Mouse (Mus musculus) CD4-positive, CD25-positive, alpha-beta regulatory T cell, adult 2 months (primary cell): Measurements from ENCODE around the gene Cry1.

ENCODE experiments used
- DNase-seq: peaks from one replicate; pipeline ENCODE4 v3.0.0-alpha.2; 2012; ENCODE audit warnings: low read depth, low spot score

Gene Cry1

DNA sequence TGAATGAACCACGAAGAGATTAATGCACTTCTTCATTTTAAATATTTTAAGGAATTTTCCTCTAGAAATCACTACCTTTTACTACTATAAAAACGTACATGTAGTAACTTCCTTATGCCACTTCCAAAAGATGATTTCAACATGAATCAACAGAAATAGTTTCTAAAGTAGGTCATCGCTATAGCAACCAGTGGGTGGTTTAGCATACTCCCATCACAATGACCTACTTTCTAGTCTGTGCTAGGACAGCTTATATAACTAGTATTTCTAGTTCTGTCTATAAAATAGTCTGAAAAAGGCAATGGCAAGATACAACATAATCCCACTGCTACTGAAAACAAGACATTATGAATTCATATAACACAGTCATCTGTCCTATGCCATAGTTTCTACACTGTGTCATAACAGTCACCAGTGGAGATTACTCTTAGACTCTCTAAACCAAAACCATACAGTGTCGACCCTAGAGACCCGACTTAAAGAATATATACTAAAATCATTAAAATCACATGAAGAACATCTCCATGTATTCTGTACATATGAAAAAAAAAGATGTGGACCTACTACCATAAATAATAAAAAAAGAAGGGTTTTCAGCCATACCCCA, 23.0 kb downstream of the Cry1 start:
- peak; percentile 70 for DNase-seq

DNA sequence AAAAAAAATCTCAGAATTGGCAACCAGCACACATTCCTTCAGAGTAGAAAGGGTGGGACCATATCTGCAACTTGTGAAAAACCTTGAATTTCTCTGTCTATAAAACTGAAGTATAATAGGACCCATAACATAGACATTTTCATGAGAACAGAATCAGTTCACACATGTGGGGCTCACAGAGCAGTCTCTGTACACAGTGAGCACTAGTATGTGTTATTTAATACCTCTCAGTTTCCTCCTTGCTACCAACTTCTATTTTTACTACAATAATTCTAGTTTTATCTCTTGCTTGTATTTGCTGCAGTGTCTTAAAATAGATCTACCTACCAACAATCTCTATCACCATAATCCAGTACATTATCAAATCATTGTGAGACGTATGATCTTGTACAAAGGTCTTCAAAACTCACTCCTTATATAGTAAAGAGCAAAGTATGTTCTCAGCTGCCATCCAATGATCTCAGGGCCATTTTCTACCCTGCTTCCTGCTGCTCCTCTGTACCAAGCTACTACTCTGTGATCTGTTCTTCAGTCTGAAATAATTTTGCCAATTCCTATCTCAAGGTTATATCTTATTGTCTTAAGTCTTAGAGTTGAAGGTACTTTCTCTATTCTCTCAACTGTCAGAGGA, 24.8 kb downstream of the Cry1 start:
- DNase-seq: peak; percentile 22

DNA sequence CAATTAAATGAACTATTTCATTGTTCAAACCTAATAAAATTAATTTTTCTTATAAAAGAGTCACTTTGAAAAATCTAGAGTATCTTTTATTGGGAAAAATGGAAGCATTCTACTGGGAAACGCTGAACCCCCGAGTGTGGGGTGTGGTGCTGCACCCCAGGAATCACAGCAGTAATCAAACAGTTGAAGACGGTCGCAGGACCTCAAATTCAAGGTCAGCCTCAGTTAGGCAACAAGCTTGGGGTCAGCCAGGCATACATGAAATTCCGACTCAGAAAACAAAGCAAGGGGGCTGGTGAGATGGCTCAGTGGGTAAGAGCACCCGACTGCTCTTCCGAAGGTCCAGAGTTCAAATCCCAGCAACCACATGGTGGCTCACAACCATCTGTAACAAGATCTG, 27.4 kb downstream of the Cry1 start:
- DNase-seq: no peak

GRCm38 (mm10) chr10:85154195-85154594, 30.7 kb downstream of the Cry1 start:
- DNase-seq: peak; percentile 78

DNA sequence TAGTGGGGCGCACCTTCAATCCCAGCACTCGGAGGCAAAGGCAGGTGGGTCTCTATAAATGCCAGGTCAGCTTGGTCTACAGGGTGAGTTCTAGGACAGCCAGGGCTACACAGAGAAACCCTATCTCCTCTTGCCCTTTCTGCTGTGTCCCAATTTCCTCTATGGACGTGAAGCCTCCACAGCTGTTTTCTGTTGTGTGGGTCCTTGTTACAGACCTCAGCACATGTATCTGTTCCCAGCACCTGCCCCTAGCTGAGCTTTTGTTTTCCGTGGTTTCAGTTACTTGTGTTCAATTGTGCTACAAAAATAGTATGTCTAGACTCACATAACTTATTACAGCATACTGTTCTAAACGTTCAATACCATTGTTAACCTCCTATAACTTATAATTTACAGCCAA, 35.6 kb downstream of the Cry1 start:
- no peak for DNase-seq

GRCm38 (mm10) chr10:85146282-85146681, 38.6 kb downstream of the Cry1 start:
- DNase-seq: no peak

DNA sequence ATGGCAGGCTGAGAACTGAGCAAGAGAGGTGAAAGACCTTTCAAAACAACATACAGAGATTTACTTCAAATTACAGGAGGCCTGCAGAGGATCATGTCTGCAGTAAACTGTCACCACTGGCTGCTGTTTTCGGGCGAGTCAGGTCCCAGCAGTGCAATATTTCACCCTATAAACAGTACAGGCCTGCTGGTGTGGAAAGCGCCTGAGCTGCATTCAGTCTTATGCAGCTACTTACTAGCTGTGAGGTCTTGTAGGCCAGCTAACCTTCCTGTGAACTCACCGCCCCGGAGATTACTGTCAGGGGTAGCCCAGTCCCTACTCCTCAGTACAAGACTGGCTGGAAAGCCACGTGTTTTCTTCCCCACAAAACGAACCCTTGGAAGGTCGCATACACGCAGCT, 43.4 kb downstream of the Cry1 start:
- no peak for DNase-seq

GRCm38 (mm10) chr10:85136573-85136972, 48.3 kb downstream of the Cry1 start:
- DNase-seq: no peak

GRCm38 (mm10) chr10:85128453-85128852, 56.4 kb downstream of the Cry1 start:
- DNase-seq: peak; percentile 53

DNA sequence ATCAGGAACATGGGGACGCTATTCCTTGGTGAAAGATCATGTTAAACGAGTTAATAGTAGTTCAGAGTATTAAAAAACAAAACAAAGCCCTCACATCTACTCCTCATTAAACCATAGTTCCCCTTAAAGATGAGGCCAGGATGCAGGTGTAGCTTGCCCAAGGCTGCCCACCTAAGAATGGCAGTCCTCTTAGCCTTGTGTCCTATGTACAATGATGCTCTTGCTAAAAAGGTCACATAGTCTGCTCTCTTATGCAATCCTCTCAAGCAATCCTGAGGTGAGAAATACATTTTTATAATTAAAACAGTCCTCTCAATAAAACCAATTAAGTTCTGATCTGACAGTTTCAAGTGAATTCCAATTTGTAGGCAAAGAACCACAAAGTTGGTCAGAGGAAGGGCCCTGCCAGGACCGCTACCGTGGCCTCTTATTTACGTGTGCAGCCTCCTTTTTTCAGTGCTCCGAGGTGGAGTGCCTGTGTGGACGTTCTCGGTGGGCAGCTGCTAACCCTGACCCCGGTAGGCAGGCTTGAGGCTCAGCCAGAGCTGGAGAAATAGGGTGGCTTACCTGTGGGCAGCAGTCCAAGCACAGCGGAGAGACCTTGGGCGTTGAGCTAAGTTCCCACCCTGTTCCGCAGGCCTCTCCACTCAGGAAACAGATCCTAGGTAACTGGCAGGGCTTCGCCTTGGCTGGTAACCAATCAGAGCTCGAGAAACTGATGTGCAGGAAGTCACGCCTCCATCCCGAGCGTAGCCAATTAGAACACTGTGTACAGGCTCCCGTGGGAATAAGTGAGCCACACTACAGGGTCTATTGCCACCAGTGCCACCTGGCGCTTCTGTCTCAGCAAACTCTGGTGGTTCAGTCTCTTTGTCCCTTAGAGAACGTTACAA, 57.2 kb downstream of the Cry1 start, which contains the start of gene Mterf2:
Mterf2 (minus strand) TSS at position 633 of the 893 bp plus-strand sequence.
- peak; percentile 96 for DNase-seq

DNA sequence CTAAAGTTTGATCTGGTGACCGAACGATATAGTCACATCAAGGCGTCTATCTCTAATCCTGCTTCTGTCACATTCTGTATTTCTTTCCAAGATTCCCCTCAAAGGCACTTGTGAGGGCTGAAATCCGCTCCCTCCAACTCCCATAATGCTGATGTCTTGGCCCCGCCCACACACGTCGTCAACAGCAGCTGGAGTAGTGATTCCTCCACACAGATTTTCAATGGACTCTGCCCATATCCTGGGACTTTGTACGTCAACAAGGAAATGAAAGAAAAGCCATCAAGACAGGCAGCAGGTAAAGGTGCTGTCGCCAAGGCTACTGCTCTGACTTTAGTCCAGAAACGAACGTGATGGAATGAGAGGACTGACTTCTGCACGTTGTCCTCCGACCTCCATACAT, 59.7 kb downstream of the Cry1 start:
- no peak for DNase-seq

DNA sequence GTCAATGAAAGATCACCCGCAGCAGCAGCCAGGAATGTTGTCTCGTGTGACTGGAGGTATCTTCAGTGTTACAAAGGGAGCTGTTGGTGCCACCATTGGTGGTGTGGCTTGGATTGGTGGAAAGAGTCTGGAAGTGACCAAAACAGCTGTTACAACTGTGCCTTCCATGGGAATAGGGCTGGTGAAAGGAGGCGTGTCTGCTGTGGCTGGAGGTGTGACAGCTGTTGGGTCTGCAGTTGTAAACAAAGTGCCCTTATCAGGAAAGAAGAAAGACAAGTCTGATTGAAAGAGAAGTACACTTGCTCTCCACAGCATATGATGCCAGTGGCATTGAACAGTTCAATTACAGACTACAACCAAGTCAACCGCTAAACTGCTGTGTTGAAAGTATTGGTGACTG, 70.5 kb downstream of the Cry1 start:
- DNase-seq: no peak

DNA sequence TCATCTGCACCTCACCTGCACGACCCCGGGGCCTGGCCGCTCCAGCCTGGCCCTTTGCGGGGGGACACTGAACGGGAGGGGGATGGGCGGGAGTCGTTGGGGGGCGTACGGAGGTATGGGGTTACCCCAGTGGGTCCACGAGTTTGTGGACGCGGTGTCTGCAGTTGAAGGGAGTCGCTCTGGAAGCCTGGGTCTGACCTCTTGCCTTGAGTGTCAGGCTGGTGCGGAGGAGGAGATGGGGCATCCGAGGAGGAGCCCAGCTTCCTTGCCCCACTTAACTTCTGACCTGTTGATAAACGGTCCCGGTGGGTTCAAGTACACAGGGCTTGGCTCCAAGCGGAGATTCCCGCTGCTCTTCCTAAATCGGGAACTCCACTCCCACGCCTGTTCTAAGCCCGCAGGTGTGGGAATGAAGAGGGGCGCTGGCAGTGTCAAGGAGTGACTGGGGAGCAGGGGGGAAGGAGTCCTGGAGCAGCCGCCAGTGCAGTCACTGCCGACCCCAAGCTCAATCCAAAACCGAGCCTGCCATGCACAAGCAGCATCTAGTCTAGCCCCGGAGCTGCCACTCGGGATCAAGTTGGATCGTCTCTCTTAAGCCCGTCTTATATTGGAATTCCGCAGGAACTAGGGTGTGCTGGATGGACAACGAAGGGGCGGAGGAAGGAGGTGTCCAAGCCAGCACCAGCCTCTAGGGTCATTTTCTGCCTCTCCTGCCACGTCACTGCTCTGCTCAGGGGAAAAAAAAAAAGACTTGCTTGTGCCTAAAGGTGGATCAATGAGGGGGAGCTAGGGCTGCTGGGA, 81.6 kb downstream of the Cry1 start:
- DNase-seq: peak; percentile 30

- DNase-seq: peak; percentile 93
These were observed 82.4 kb downstream of the Cry1 start, which contains the start of the genes Fhl4 and Tmem263 for GRCm38 (mm10) chr10:85102247-85103084. Fhl4 (minus strand) TSS chr10:85102495. Tmem263 (plus strand) TSS chr10:85102627.

DNA sequence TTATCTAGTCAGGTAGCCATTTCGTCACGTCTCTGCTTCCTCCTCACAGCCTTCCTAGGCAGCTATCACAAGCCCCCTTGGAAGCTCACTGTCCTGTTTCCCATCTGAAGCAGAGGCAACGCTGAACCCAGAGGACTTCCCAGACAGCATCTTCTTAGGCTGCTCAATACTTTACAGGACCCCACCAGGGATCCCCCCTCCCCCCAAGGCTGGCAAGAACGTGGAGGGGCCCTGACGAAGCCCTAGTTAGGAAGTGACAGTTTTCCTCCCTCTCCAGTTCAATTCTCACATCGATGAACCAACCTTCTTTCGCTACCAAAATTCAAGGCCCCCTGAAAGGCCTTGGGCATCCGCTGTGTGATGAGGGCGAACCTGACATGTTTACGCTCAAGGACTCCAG, 83.0 kb downstream of the Cry1 start:
- DNase-seq: no peak
